Comparison of ENCODE assay signal across 12 mouse cellular contexts in the genomic region with DNA sequence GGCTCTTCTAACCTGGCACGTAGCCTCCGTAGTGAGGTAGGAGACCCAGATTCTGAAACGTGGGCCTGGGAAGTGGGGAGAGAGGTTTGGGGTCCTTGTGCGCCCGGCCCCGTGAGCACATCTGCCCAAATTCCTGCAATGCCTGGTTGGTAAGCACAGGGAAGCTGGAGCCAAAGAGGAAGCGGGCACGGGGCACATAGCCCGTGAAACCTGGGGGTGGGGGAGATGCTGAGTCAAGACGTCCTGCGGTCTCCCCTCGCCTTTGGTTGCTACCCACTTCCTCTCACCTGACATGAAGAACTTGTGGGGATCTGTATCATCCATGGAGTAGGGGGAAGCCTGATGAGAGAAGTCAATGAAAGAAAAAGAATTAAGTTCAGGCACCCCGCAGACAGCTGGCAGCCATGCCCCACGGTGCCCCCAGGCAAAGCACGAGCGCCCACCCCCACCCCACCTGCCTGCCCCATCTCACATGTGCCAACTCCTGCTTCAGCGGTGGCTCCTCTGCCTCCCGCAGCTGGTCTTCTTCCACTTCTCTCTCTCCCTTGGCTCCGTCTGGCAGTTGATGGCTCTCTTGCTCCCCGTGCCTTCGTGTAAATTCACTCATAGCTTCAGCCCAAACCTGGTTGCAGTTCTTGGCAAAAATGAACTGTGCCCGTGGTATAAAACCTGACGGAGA. TPM values are rescaled to one million over a fixed set of nuclear protein-coding genes. Genes with fewer than 3 reads are reported as not detected.
A peak's percentile ranks its signal among the peaks of the same experiment; 100 is the strongest.
DNase-seq lines count a peak whose midpoint lies in the region; ATAC-seq and TF ChIP-seq lines count a peak whose summit lies in the region.
"Had no signal": no experiment of that assay in that cellular context is flagged by ENCODE, and none has a peak within 500 bp of the region (broad histone marks: within the 10 kb centered on the region; RNA-seq: fewer than 3 reads in every experiment).

No protein-coding gene starts in this region.

- no peak for ATAC-seq in midbrain, embryonic 13.5 days
- ATAC-seq in hindbrain, embryonic 16.5 days = no peak

- H3K27ac ChIP-seq in midbrain, embryonic 10.5 days (replicated peaks) = no peak overlapping the region
- H3K27ac ChIP-seq in midbrain, embryonic 13.5 days = no peak overlapping the region
- H3K27ac ChIP-seq in embryonic facial prominence, embryonic 10.5 days (replicated peaks) = no peak overlapping the region
- no peak overlapping the region for H3K27ac ChIP-seq in hindbrain, embryonic 16.5 days (ENCODE audit: low read depth, low read length)
- H3K27ac ChIP-seq in thymus, adult 2 months (ENCODE audit: control insufficient read depth, insufficient read depth, low read length) = peak overlapping the region; percentile 72
- H3K27ac ChIP-seq: midbrain, embryonic 12.5 days had no signal

- no peak for TF ChIP-seq CTCF in thymus, adult 2 months (IDR thresholded peaks at IDR 0.05; ENCODE audit: borderline replicate concordance, control insufficient read depth, extremely low read depth, insufficient read depth, low read length, poor library complexity)

- H3K36me3 ChIP-seq in midbrain, embryonic 10.5 days = peaks cover 41% of the 10 kb centered on the region
- H3K36me3 ChIP-seq in midbrain, embryonic 13.5 days = peaks cover 48% of the 10 kb centered on the region
- peaks cover 40% of the 10 kb centered on the region for H3K36me3 ChIP-seq in embryonic facial prominence, embryonic 10.5 days (replicated peaks)
- H3K36me3 ChIP-seq in hindbrain, embryonic 16.5 days (ENCODE audit: control insufficient read depth, insufficient read depth, low read length) = peaks cover 38% of the 10 kb centered on the region
- H3K36me3 ChIP-seq in thymus, adult 2 months (ENCODE audit: control insufficient read depth, insufficient read depth, low read length) = no peaks in the 10 kb centered on the region

- TF ChIP-seq POLR2A in thymus, adult 2 months (IDR thresholded peaks at IDR 0.05; ENCODE audit: control insufficient read depth, extremely low read depth, insufficient read depth, low read length, poor library complexity) = no peak

- intact Hi-C loops in left cerebral cortex, postnatal 14 days (cut with DNase I) = loop anchor here (5.0 kb wide), 1 partner anchor 385 kb away; no protein-coding TSS in a partner anchor

- no peak overlapping the region for H3K9ac ChIP-seq in midbrain, embryonic 13.5 days (replicated peaks)
- 0 out of 2 replicates have a peak overlapping the region, but pooled peaks have one; percentile 26 for H3K9ac ChIP-seq in hindbrain, embryonic 16.5 days (ENCODE audit: low read depth, low read length)

- H3K9me3 ChIP-seq in midbrain, embryonic 10.5 days (replicated peaks) = no peaks in the 10 kb centered on the region
- no peaks in the 10 kb centered on the region for H3K9me3 ChIP-seq in midbrain, embryonic 13.5 days
- no peaks in the 10 kb centered on the region for H3K9me3 ChIP-seq in embryonic facial prominence, embryonic 10.5 days
- no peaks in the 10 kb centered on the region for H3K9me3 ChIP-seq in hindbrain, embryonic 16.5 days (ENCODE audit: control insufficient read depth, low read length)
- H3K9me3 ChIP-seq: midbrain, embryonic 12.5 days had no signal

- peaks cover 86% of the 10 kb centered on the region for H3K27me3 ChIP-seq in midbrain, embryonic 10.5 days (ENCODE audit: low read depth, poor library complexity, severe bottlenecking)
- peaks cover 50% of the 10 kb centered on the region for H3K27me3 ChIP-seq in midbrain, embryonic 13.5 days
- peaks cover 86% of the 10 kb centered on the region for H3K27me3 ChIP-seq in embryonic facial prominence, embryonic 10.5 days (replicated peaks; ENCODE audit: low read depth, poor library complexity, severe bottlenecking)
- H3K27me3 ChIP-seq in hindbrain, embryonic 16.5 days (replicated peaks; ENCODE audit: control insufficient read depth, insufficient read depth, low read length) = 0 out of 2 replicates have a peak, but pooled peaks cover 3% of the 10 kb centered on the region
- no peaks in the 10 kb centered on the region; the same call in 1 of the 2 replicates for H3K27me3 ChIP-seq in thymus, adult 2 months (ENCODE audit: control insufficient read depth, insufficient read depth, low read length)

- 16% methylated on average over 23 of the region's 23 CpGs for WGBS in midbrain, embryonic 10.5 days
- 21% methylated on average over 23 of the region's 23 CpGs for WGBS in midbrain, embryonic 13.5 days
- 18% methylated on average over 23 of the region's 23 CpGs for WGBS in embryonic facial prominence, embryonic 10.5 days
- WGBS in hindbrain, embryonic 16.5 days = 22% methylated on average over 23 of the region's 23 CpGs
- WGBS in thymus, adult 2 months = 3% methylated on average over 23 of the region's 23 CpGs

- H3K4me2 ChIP-seq in midbrain, embryonic 13.5 days (replicated peaks) = no peak overlapping the region
- no peak overlapping the region for H3K4me2 ChIP-seq in hindbrain, embryonic 16.5 days (ENCODE audit: low read length)

- peaks cover 48% of the 10 kb centered on the region for H3K4me1 ChIP-seq in midbrain, embryonic 10.5 days
- peaks cover 30% of the 10 kb centered on the region for H3K4me1 ChIP-seq in midbrain, embryonic 13.5 days (replicated peaks)
- H3K4me1 ChIP-seq in embryonic facial prominence, embryonic 10.5 days = peaks cover 42% of the 10 kb centered on the region
- peaks cover 8% of the 10 kb centered on the region for H3K4me1 ChIP-seq in hindbrain, embryonic 16.5 days (ENCODE audit: control insufficient read depth, insufficient read depth, low read depth, low read length)
- H3K4me1 ChIP-seq in thymus, adult 2 months (replicated peaks; ENCODE audit: control insufficient read depth, insufficient read depth, low read length) = peaks cover 36% of the 10 kb centered on the region

- H3K4me3 ChIP-seq in midbrain, embryonic 10.5 days = peak overlapping the region; percentile 28
- H3K4me3 ChIP-seq in midbrain, embryonic 13.5 days (replicated peaks) = no peak overlapping the region
- H3K4me3 ChIP-seq in embryonic facial prominence, embryonic 10.5 days = peak overlapping the region; percentile 42
- no peak overlapping the region for H3K4me3 ChIP-seq in hindbrain, embryonic 16.5 days (ENCODE audit: low read length)
- peak overlapping the region; percentile 17 for H3K4me3 ChIP-seq in thymus, adult 2 months (ENCODE audit: control insufficient read depth, insufficient read depth, low read length)
- H3K4me3 ChIP-seq: midbrain, embryonic 12.5 days had no signal

- no peak for DNase-seq in midbrain, embryonic 10.5 days (ENCODE audit: low spot score)
- DNase-seq in embryonic facial prominence, embryonic 10.5 days (ENCODE audit: low spot score) = no peak
- DNase-seq in thymus, adult 2 months = peak; percentile 88
- DNase-seq in layer of hippocampus, adult 11-12 months (ENCODE audit: low spot score) = no peak
- DNase-seq in urinary bladder, postnatal 36 days (ENCODE audit: low spot score in 2 of 2) = no peak
- DNase-seq in left cerebral cortex, postnatal 14 days (ENCODE audit: low spot score in 2 of 2) = no peak
- DNase-seq: cerebellum, postnatal 25 days had no signal

RNA-seq across cellular contexts. Expression of a gene that starts 1.3 kb away (rescaled TPM):
- 0.14 and 0.25 TPM in 2 replicates for polyA plus RNA-seq in midbrain, embryonic 10.5 days (2016; fragmentation: Nextera tagmentation; extraction: Ambion mirVana)
- polyA plus RNA-seq in midbrain, embryonic 13.5 days (2015; fragmentation: Nextera tagmentation; extraction: Ambion mirVana) = 0.30 and 0.83 TPM in 2 replicates
- polyA plus RNA-seq in embryonic facial prominence, embryonic 10.5 days (2016; fragmentation: Nextera tagmentation; extraction: Ambion mirVana) = 0.11 TPM in 1 of 2 replicates, not detected in the other
- polyA plus RNA-seq in hindbrain, embryonic 16.5 days (2015; fragmentation: Nextera tagmentation; extraction: Ambion mirVana) = 1.1 and 1.4 TPM in 2 replicates
- 0.22 and 0.42 TPM in 2 replicates for polyA plus RNA-seq in thymus, adult 2 months (2012; rRNA removed)
- total RNA-seq in left cerebral cortex, postnatal 14 days (2021) = under 1 TPM; 0.33 to 0.74 TPM
- polyA plus RNA-seq: heart, embryonic 14.5 days; spleen, adult 2 months had no signal

RNA-seq across cellular contexts. Expression of a gene that starts 14.1 kb away (rescaled TPM):
- polyA plus RNA-seq in midbrain, embryonic 10.5 days (2016; fragmentation: Nextera tagmentation; extraction: Ambion mirVana) = 2.9 and 6.0 TPM in 2 replicates
- 6.1 and 8.4 TPM in 2 replicates for polyA plus RNA-seq in midbrain, embryonic 13.5 days (2015; fragmentation: Nextera tagmentation; extraction: Ambion mirVana)
- polyA plus RNA-seq in embryonic facial prominence, embryonic 10.5 days (2016; fragmentation: Nextera tagmentation; extraction: Ambion mirVana) = 6.9 and 9.2 TPM in 2 replicates
- 8.9 and 9.2 TPM in 2 replicates for polyA plus RNA-seq in hindbrain, embryonic 16.5 days (2015; fragmentation: Nextera tagmentation; extraction: Ambion mirVana)
- polyA plus RNA-seq in thymus, adult 2 months (2012; rRNA removed) = 66.6 and 67.5 TPM in 2 replicates
- 10 to 100 TPM; 63.7 to 69.4 TPM for total RNA-seq in left cerebral cortex, postnatal 14 days (2021)

RNA-seq across cellular contexts. Expression of a gene that starts 26.8 kb away (rescaled TPM):
- polyA plus RNA-seq in midbrain, embryonic 10.5 days (2016; fragmentation: Nextera tagmentation; extraction: Ambion mirVana) = 1.4 and 1.8 TPM in 2 replicates
- polyA plus RNA-seq in midbrain, embryonic 13.5 days (2015; fragmentation: Nextera tagmentation; extraction: Ambion mirVana) = 4.1 and 4.7 TPM in 2 replicates
- polyA plus RNA-seq in embryonic facial prominence, embryonic 10.5 days (2016; fragmentation: Nextera tagmentation; extraction: Ambion mirVana) = 2.3 TPM in 2 replicates
- 5.1 and 5.3 TPM in 2 replicates for polyA plus RNA-seq in hindbrain, embryonic 16.5 days (2015; fragmentation: Nextera tagmentation; extraction: Ambion mirVana)
- 9.8 and 10.8 TPM in 2 replicates for polyA plus RNA-seq in thymus, adult 2 months (2012; rRNA removed)
- under 1 TPM in 1 of 2 experiments, not detected in 1; 0.36 TPM for total RNA-seq in left cerebral cortex, postnatal 14 days (2021)

RNA-seq across cellular contexts. Expression of a gene that starts 45.9 kb away (rescaled TPM):
- polyA plus RNA-seq in midbrain, embryonic 10.5 days (2016; fragmentation: Nextera tagmentation; extraction: Ambion mirVana) = 10.5 and 18.1 TPM in 2 replicates
- polyA plus RNA-seq in midbrain, embryonic 13.5 days (2015; fragmentation: Nextera tagmentation; extraction: Ambion mirVana) = 68.8 and 75.4 TPM in 2 replicates
- polyA plus RNA-seq in embryonic facial prominence, embryonic 10.5 days (2016; fragmentation: Nextera tagmentation; extraction: Ambion mirVana) = 9.5 and 10.9 TPM in 2 replicates
- 70.8 and 86.8 TPM in 2 replicates for polyA plus RNA-seq in hindbrain, embryonic 16.5 days (2015; fragmentation: Nextera tagmentation; extraction: Ambion mirVana)
- polyA plus RNA-seq in thymus, adult 2 months (2012; rRNA removed) = 4.2 and 4.3 TPM in 2 replicates
- 100 to 1,000 TPM; 128 to 142 TPM for total RNA-seq in left cerebral cortex, postnatal 14 days (2021)

RNA-seq across cellular contexts. Expression of a gene that starts 55.9 kb away (rescaled TPM):
- not detected in 2 replicates for polyA plus RNA-seq in midbrain, embryonic 10.5 days (2016; fragmentation: Nextera tagmentation; extraction: Ambion mirVana)
- polyA plus RNA-seq in midbrain, embryonic 13.5 days (2015; fragmentation: Nextera tagmentation; extraction: Ambion mirVana) = not detected in 2 replicates
- polyA plus RNA-seq in embryonic facial prominence, embryonic 10.5 days (2016; fragmentation: Nextera tagmentation; extraction: Ambion mirVana) = not detected in 2 replicates
- polyA plus RNA-seq in hindbrain, embryonic 16.5 days (2015; fragmentation: Nextera tagmentation; extraction: Ambion mirVana) = not detected in 2 replicates
- 187 and 239 TPM in 2 replicates for polyA plus RNA-seq in thymus, adult 2 months (2012; rRNA removed)
- not detected for total RNA-seq in left cerebral cortex, postnatal 14 days (2021)
- polyA plus RNA-seq: heart, embryonic 14.5 days; midbrain, embryonic 12.5 days had no signal

Comparison
In these comparisons a context has a peak if more than half of its experiments do, and no peak if none do; other contexts are left out.
1. H3K4me3 ChIP-seq: peak in midbrain, embryonic 10.5 days (single experiment), embryonic facial prominence, embryonic 10.5 days (single experiment) and thymus, adult 2 months (single experiment); none in midbrain, embryonic 13.5 days (single experiment) and hindbrain, embryonic 16.5 days (single experiment).